Mouse (Mus musculus): Measurements from ENCODE around the gene Tgfbi. TPM values are rescaled to one million over a fixed set of nuclear protein-coding genes. Genes with fewer than 3 reads are reported as not detected.

Tgfbi gene
- total RNA-seq, 2 experiments from 2014 or later, result 12.9 to 20.5 TPM

DNA sequence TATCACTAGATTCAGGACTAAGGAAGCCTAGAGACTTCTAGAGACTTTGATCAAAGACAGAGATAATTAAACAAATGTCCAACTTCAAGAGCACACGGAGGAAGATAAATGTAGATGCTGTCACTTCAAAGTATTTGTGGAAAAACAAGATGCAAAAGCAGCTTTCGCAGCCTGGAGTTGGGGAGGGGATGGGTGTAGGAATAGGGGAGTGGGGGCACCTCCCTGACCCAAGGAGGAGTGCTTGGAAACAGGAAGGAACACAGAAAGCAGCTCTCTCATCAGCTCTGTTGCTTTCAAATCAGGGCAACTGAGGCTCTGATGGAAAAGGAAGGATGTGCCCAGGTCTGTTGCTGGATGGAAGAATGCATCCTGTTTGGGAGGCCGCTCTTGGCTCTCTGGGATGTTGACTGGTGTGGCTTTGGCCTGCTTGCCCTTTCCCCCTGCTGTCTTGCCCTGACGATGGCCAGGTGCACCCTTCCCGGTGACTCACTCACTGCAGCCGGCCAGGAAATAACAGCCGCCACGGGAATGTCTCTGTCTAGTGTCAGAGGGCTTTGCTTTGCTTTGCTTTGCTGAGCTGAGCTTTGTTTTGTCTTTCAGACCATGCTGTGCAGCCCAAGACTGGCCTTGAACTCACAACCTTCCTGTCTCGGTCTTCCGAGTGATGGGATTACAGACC, 69.6 kb downstream of the Tgfbi start:
- no peak for ATAC-seq (replicated peaks; ENCODE audit: low FRiP score, poor library complexity, severe bottlenecking)

DNA sequence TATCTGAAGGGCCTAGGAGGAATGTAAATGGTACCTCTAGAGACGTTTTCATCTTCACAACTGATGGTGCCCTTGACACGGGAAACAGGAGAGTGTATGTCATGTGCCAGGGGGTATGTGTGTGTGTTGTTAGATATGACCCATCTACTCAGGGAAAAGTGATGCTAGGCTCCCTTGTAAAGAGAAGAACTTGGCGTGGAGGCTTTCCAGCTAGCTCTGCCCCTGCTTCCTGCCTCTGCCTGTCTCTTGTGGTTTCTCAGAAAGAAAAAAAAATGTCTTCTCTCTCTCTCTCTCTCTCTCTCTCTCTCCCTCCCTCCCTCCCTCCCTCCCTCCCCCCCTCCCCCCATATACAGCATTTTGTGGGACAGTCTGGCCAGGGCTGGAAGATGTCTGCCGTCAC, 72.6 kb downstream of the Tgfbi start:
- ATAC-seq (replicated peaks; ENCODE audit: low FRiP score, poor library complexity, severe bottlenecking), result no peak

DNA sequence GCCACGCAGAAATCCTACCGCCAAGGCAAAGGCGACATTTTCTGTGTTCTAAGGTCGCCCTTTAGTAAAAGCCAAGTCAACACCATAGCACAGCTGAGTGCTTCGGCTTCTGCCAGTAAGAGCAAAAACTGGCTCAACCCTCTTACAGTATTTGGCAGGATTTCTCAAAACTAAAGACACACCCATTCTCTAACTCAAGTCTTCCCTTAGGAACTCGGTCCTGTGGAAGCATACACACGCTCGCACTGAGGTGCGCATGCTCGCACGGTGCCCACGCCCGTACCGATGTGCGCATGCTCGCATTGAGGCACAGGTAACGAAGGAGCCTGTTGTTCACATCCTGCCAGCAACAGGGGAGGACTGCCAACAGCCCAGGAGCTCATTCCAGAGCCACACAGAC, 73.0 kb downstream of the Tgfbi start:
- ATAC-seq (replicated peaks; ENCODE audit: low FRiP score, poor library complexity, severe bottlenecking), result no peak

DNA sequence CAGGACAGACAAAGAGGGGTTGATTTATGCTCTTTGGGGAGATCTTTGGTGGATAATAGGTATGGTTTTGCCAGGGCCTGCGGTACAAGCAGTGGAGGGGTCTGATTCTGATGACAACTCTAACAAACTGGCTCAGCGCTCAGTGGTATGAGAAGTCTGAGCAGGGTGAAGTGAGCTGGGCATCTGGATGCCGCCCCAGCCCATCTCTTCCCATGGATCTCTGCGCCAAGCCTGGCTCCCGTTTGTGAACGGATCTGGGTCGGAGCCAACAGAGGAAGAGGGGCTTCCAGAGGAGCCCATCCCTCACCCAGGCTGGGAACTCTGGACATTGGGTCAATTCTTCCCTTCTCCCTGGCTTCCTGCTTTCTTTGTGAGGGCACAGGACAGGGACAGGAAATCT, 74.0 kb downstream of the Tgfbi start:
- ATAC-seq (replicated peaks; ENCODE audit: low FRiP score, poor library complexity, severe bottlenecking), result no peak

Other genes starting within 250 kb of the Tgfbi start
- not detected in 2 replicates for gene Gm3045, start 182.9 kb upstream of the Tgfbi start, total RNA-seq (2015; ENCODE audit: low replicate concordance)
- gene Gm3045, start 182.9 kb upstream of the Tgfbi start, total RNA-seq (2017; ENCODE audit: low replicate concordance), result not detected in 2 replicates
- gene Slc25a48, start 171.2 kb upstream of the Tgfbi start, total RNA-seq (2015; ENCODE audit: low replicate concordance), result not detected in 2 replicates
- not detected in 2 replicates for gene Slc25a48, start 171.2 kb upstream of the Tgfbi start, total RNA-seq (2017; ENCODE audit: low replicate concordance)
- gene Il9, start 127.3 kb upstream of the Tgfbi start, total RNA-seq (2015; ENCODE audit: low replicate concordance), result not detected in 2 replicates
- not detected in 2 replicates for gene Il9, start 127.3 kb upstream of the Tgfbi start, total RNA-seq (2017; ENCODE audit: low replicate concordance)
- gene Fbxl21, start 87.1 kb upstream of the Tgfbi start, total RNA-seq (2015; ENCODE audit: low replicate concordance), result not detected in 2 replicates
- 1.3 TPM in 1 of 2 replicates, not detected in the other for gene Fbxl21, start 87.1 kb upstream of the Tgfbi start, total RNA-seq (2017; ENCODE audit: low replicate concordance)
- not detected in 2 replicates for gene Lect2, start 61.0 kb upstream of the Tgfbi start, total RNA-seq (2015; ENCODE audit: low replicate concordance)
- not detected in 2 replicates for gene Lect2, start 61.0 kb upstream of the Tgfbi start, total RNA-seq (2017; ENCODE audit: low replicate concordance)
- 2.5 and 18.4 TPM in 2 replicates for gene Smad5, start 93.5 kb downstream of the Tgfbi start, total RNA-seq (2015; ENCODE audit: low replicate concordance)
- 5.1 and 12.5 TPM in 2 replicates for gene Smad5, start 93.5 kb downstream of the Tgfbi start, total RNA-seq (2017; ENCODE audit: low replicate concordance)
- gene Gm45623, start 144.3 kb downstream of the Tgfbi start, total RNA-seq (2015; ENCODE audit: low replicate concordance), result not detected in 2 replicates
- gene Gm45623, start 144.3 kb downstream of the Tgfbi start, total RNA-seq (2017; ENCODE audit: low replicate concordance), result not detected in 2 replicates

All from erythroid progenitor cell, adult 5-6 weeks (primary cell).